Mouse (Mus musculus) MEL (cell line): Measurements from ENCODE around the gene Cyp2c23. TPM values are rescaled to one million over a fixed set of nuclear protein-coding genes. Genes with fewer than 3 reads are reported as not detected.

Experiments used
- DNase-seq: peaks from one replicate; pipeline ENCODE4 v3.0.0; 2011; ENCODE audit warnings: low read depth, low spot score
- H3K27ac ChIP-seq: 2 replicates; pipeline ENCODE4 v1.5.1; 2012; ENCODE audit warnings: low read depth, mild to moderate bottlenecking, control low read depth, low read length, moderate library complexity; ENCODE audit not compliant: control insufficient read depth
- H3K27me3 ChIP-seq, 2 experiments: fragments of 150-350 bp in 1 of 2; sonication (generic) in 1 of 2; 2 replicates each; pipeline ENCODE4 v1.6.1; 2012; ENCODE audit warnings: low read length in 2 of 2, mild to moderate bottlenecking in 2 of 2, improper control_type of control experiment in 1 of 2, moderate library complexity in 1 of 2; ENCODE audit not compliant: insufficient read depth in 2 of 2, control insufficient read depth in 1 of 2
- H3K36me3 ChIP-seq, 2 experiments: 2 replicates each; pipeline ENCODE4 v1.6.1; 2012 to 2014; ENCODE audit warnings: low read length in 2 of 2, improper control_type of control experiment in 1 of 2, inconsistent platforms in 1 of 2, mild to moderate bottlenecking in 1 of 2; ENCODE audit not compliant: insufficient read depth in 2 of 2, control insufficient read depth in 1 of 2
- H3K4me1 ChIP-seq, 2 experiments: fragments of 150-350 bp in 1 of 2; sonication (generic) in 1 of 2; 2 replicates each; pipeline ENCODE4 v1.6.1; 2012; ENCODE audit warnings: low read length in 2 of 2, improper control_type of control experiment in 1 of 2, mild to moderate bottlenecking in 1 of 2; ENCODE audit not compliant: insufficient read depth in 2 of 2, control insufficient read depth in 1 of 2
- H3K4me3 ChIP-seq, 2 experiments: fragments of 150-350 bp in 1 of 2; sonication (generic) in 1 of 2; 2 replicates each; pipeline ENCODE4 v1.5.1; 2012; ENCODE audit warnings: low read depth in 2 of 2, low read length in 2 of 2, mild to moderate bottlenecking in 2 of 2, moderate library complexity in 2 of 2, control low read depth in 1 of 2, improper control_type of control experiment in 1 of 2; ENCODE audit not compliant: control insufficient read depth in 1 of 2, insufficient read depth in 1 of 2
- H3K79me2 ChIP-seq: 2 replicates; pipeline ENCODE4 v1.6.1; 2012; ENCODE audit warnings: mild to moderate bottlenecking, low read length, moderate library complexity; ENCODE audit not compliant: control insufficient read depth, poor library complexity, insufficient read depth
- H3K9ac ChIP-seq: 2 replicates; pipeline ENCODE4 v1.6.1; 2012; ENCODE audit warnings: low read depth, mild to moderate bottlenecking, control low read depth, low read length, moderate library complexity; ENCODE audit not compliant: control insufficient read depth, poor library complexity, severe bottlenecking
- H3K9me3 ChIP-seq: fragments of 150-350 bp; sonication (generic); replicated peaks from 2 replicates; pipeline ENCODE4 v1.6.1; 2012; ENCODE audit warnings: mild to moderate bottlenecking, low read length, improper control_type of control experiment, moderate library complexity; ENCODE audit not compliant: insufficient read depth
- CHD2 ChIP-seq: IDR thresholded peaks from 2 replicates; pipeline ENCODE4 v1.6.1; 2011; ENCODE audit warnings: low read length, improper control_type of control experiment
- E2F4 ChIP-seq: IDR thresholded peaks from 2 replicates; pipeline ENCODE4 v1.6.1; 2011; ENCODE audit warnings: low read depth, low read length, improper control_type of control experiment, borderline replicate concordance
- ELF1 ChIP-seq: IDR thresholded peaks from 2 replicates; pipeline ENCODE4 v1.6.1; 2014; ENCODE audit warnings: low read depth, mild to moderate bottlenecking, inconsistent platforms, low read length, improper control_type of control experiment, moderate library complexity
- EP300 ChIP-seq, 2 experiments: IDR thresholded peaks; 2 replicates each; pipeline ENCODE4 v1.6.1; 2011; ENCODE audit warnings: improper control_type of control experiment in 2 of 2, low read length in 2 of 2, low read depth in 1 of 2, mild to moderate bottlenecking in 1 of 2
- ETS1 ChIP-seq: IDR thresholded peaks from 2 replicates; pipeline ENCODE4 v1.6.1; 2012; ENCODE audit warnings: low read depth, mild to moderate bottlenecking, inconsistent platforms, low read length, improper control_type of control experiment, moderate library complexity
- GATA1 ChIP-seq: IDR thresholded peaks from 2 replicates; pipeline ENCODE4 v1.6.1; 2011; ENCODE audit warnings: low read depth, low read length, improper control_type of control experiment
- KAT2A ChIP-seq: conservative IDR thresholded peaks from 2 replicates; pipeline ENCODE4 v1.6.1; 2012; ENCODE audit warnings: low read depth, low read length, improper control_type of control experiment, inconsistent platforms
- MAFK ChIP-seq: IDR thresholded peaks from 2 replicates; pipeline ENCODE4 v1.6.1; 2011; ENCODE audit warnings: low read depth, mild to moderate bottlenecking, low read length, improper control_type of control experiment, borderline replicate concordance
- MAZ ChIP-seq: IDR thresholded peaks from 2 replicates; pipeline ENCODE4 v1.6.1; 2012; ENCODE audit warnings: low read depth, mild to moderate bottlenecking, inconsistent platforms, low read length, improper control_type of control experiment
- MEF2A ChIP-seq: IDR thresholded peaks from 2 replicates; pipeline ENCODE4 v1.6.1; 2014; ENCODE audit warnings: low read depth, mild to moderate bottlenecking, inconsistent platforms, low read length, improper control_type of control experiment; ENCODE audit not compliant: poor library complexity, insufficient replicate concordance, severe bottlenecking; ENCODE audit errors: extremely low read depth
- MXI1 ChIP-seq: IDR thresholded peaks from 2 replicates; pipeline ENCODE4 v1.6.1; 2011; ENCODE audit warnings: mild to moderate bottlenecking, low read depth, low read length, improper control_type of control experiment
- MYB ChIP-seq: IDR thresholded peaks from 2 replicates; pipeline ENCODE4 v1.6.1; 2011; ENCODE audit warnings: mild to moderate bottlenecking, low read depth, low read length, improper control_type of control experiment
- MYC ChIP-seq: IDR thresholded peaks from 2 replicates; pipeline ENCODE4 v1.6.1; 2011; ENCODE audit warnings: low read depth, mild to moderate bottlenecking, low read length, improper control_type of control experiment, moderate library complexity
- NELFE ChIP-seq: IDR thresholded peaks from 2 replicates; pipeline ENCODE4 v1.6.1; 2011; ENCODE audit warnings: low read depth, low read length, improper control_type of control experiment
- POLR2A ChIP-seq, 2 experiments: IDR thresholded peaks; 2 replicates each; pipeline ENCODE4 v1.6.1; 2011 to 2012; ENCODE audit warnings: low read length in 2 of 2, mild to moderate bottlenecking in 2 of 2, control low read depth in 1 of 2, improper control_type of control experiment in 1 of 2, low read depth in 1 of 2, moderate library complexity in 1 of 2; ENCODE audit not compliant: control insufficient read depth in 1 of 2, insufficient read depth in 1 of 2, poor library complexity in 1 of 2
- RAD21 ChIP-seq: IDR thresholded peaks from 2 replicates; pipeline ENCODE4 v1.6.1; 2011; ENCODE audit warnings: mild to moderate bottlenecking, low read depth, low read length, improper control_type of control experiment
- RCOR1 ChIP-seq: IDR thresholded peaks from 2 replicates; pipeline ENCODE4 v1.6.1; 2012; ENCODE audit warnings: low read depth, mild to moderate bottlenecking, inconsistent platforms, low read length, improper control_type of control experiment
- TCF12 ChIP-seq: IDR thresholded peaks from 2 replicates; pipeline ENCODE4 v1.6.1; 2014; ENCODE audit warnings: low read depth, mild to moderate bottlenecking, inconsistent platforms, low read length, improper control_type of control experiment, moderate library complexity
- UBTF ChIP-seq: IDR thresholded peaks from 2 replicates; pipeline ENCODE4 v1.6.1; 2012; ENCODE audit warnings: low read depth, mild to moderate bottlenecking, inconsistent platforms, low read length, improper control_type of control experiment, moderate library complexity, borderline replicate concordance; ENCODE audit not compliant: insufficient read depth
- ZKSCAN1 ChIP-seq: IDR thresholded peaks from 2 replicates; pipeline ENCODE4 v1.6.1; 2012; ENCODE audit warnings: low read depth, mild to moderate bottlenecking, inconsistent platforms, low read length, improper control_type of control experiment, moderate library complexity
- ZNF384 ChIP-seq: IDR thresholded peaks from 2 replicates; pipeline ENCODE4 v1.6.1; 2012; ENCODE audit warnings: low read depth, mild to moderate bottlenecking, inconsistent platforms, low read length, improper control_type of control experiment
- polyA plus RNA-seq, 2 experiments: library from polyadenylated mRNA; stranded (reverse) in 1 of 2; unstranded in 1 of 2; fragments of >175 nt in 1 of 2; fragments of >200 nt in 1 of 2; gene quantifications; 2 replicates each; pipeline versions ENCODE4 v1.2.1 to v1.2.4; 2012; ENCODE audit warnings: low replicate concordance in 2 of 2, low read depth in 1 of 2; ENCODE audit not compliant: insufficient read length in 2 of 2, insufficient read depth in 1 of 2, missing spikeins in 1 of 2
- total RNA-seq: library from RNA; depleted of rRNA; stranded (reverse); fragments of 300-350 nt; gene quantifications from 2 replicates; pipeline ENCODE4 v1.2.3, GENCODE M21; 2012

The Cyp2c23 gene
- total and polyA plus RNA-seq, 3 experiments: not detected

GRCm38 (mm10) chr19:44055173-44055826 is 26.3 kb upstream of the Cyp2c23 start (continued):
- TF ChIP-seq MEF2A: no peak

GRCm38 (mm10) chr19:44050388-44050787 is 21.4 kb upstream of the Cyp2c23 start:
- H3K79me2 ChIP-seq: no peaks in the 10 kb centered on the region; the same call in 1 of the 2 replicates
- no peaks in the 10 kb centered on the region for H3K27me3 ChIP-seq
- no peak overlapping the region for H3K27ac ChIP-seq
- no peak overlapping the region for H3K4me3 ChIP-seq
- H3K9me3 ChIP-seq: no peaks in the 10 kb centered on the region
- peaks cover 5 to 12% of the 10 kb centered on the region in 2 experiments for H3K4me1 ChIP-seq
- TF ChIP-seq ETS1: 0 out of 2 replicates have a peak, but pooled peaks have one; percentile 37
- TF ChIP-seq MYC: 0 out of 2 replicates have a peak, but pooled peaks have one; percentile 25
- TF ChIP-seq ZNF384: peak; percentile 38; the same call in 1 of the 2 replicates
- TF ChIP-seq ELF1: no peak
- TF ChIP-seq RAD21: no peak
- TF ChIP-seq MXI1: 0 out of 2 replicates have a peak, but pooled peaks have one; percentile 28
- TF ChIP-seq POLR2A (IDR thresholded peaks at IDR 0.05; ENCODE audit: control insufficient read depth in 1 of 2, insufficient read depth in 1 of 2, low read depth in 1 of 2, low read length in 2 of 2, poor library complexity in 1 of 2): no peak
- TF ChIP-seq RCOR1: peak; percentile 68
- peak; percentile 61 for TF ChIP-seq GATA1
- TF ChIP-seq KAT2A: no peak
- no peak for TF ChIP-seq MYB
- peak; percentile 61 to 69 for TF ChIP-seq EP300 (IDR thresholded peaks at IDR 0.05; ENCODE audit: low read depth in 1 of 2, low read length in 2 of 2)
- no peak for TF ChIP-seq ZKSCAN1
- no peak for TF ChIP-seq CHD2
- no peak for TF ChIP-seq MAFK
- no peak for TF ChIP-seq E2F4
- no peak for TF ChIP-seq MAZ
- TF ChIP-seq UBTF: no peak
- no peak for TF ChIP-seq NELFE
- TF ChIP-seq TCF12: peak; percentile 53; the same call in 1 of the 2 replicates
- TF ChIP-seq, all 39 proteins: peak for 8
- no peak overlapping the region for H3K9ac ChIP-seq
- H3K36me3 ChIP-seq: peaks cover 26 to 28% of the 10 kb centered on the region in 2 experiments
- DNase-seq: no peak
